13 mouse cellular contexts compared by ENCODE assay signal in the genomic region with DNA sequence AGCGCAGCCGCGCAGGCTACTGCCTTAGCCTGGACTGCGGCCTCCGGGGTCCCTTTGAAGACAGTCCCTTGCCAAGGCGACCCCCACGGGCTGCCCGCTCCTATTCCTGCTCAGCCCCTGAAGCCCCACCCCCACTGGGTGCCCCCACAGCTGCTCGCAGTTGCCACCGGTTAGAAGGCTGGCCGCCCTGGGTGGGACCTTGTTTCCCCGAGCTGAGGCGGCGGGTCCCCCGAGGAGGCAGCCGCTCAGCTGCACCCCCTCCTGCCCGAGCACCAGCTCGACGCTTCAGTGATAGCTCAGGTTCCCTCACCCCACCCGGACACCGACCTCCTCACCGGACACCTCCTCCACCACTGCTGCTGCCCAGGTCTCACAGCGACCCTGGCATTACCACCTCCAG. TPM values are rescaled to one million over a fixed set of nuclear protein-coding genes. Genes with fewer than 3 reads are reported as not detected.
DNase-seq lines count a peak whose midpoint lies in the region; ATAC-seq and TF ChIP-seq lines count a peak whose summit lies in the region.
"Had no signal": no experiment of that assay in that cellular context is flagged by ENCODE, and none has a peak within 500 bp of the region (broad histone marks: within the 10 kb centered on the region; RNA-seq: fewer than 3 reads in every experiment).

No protein-coding gene starts in this region.

- H3K9ac ChIP-seq in embryonic facial prominence, embryonic 12.5 days = 0 out of 2 replicates have a peak overlapping the region, but pooled peaks have one; percentile 12
- H3K9ac ChIP-seq in kidney, embryonic 16.5 days (replicated peaks; ENCODE audit: low read length) = peak overlapping the region; percentile 52
- H3K9ac ChIP-seq: hindbrain, embryonic 14.5 days had no signal

- H3K4me1 ChIP-seq in embryonic facial prominence, embryonic 12.5 days = peaks cover 25% of the 10 kb centered on the region
- peaks cover 55% of the 10 kb centered on the region for H3K4me1 ChIP-seq in embryonic facial prominence, embryonic 10.5 days
- peaks cover 53% of the 10 kb centered on the region for H3K4me1 ChIP-seq in kidney, embryonic 16.5 days (ENCODE audit: insufficient read depth, low read length)

- no peak overlapping the region for H3K4me3 ChIP-seq in embryonic facial prominence, embryonic 12.5 days
- no peak overlapping the region for H3K4me3 ChIP-seq in embryonic facial prominence, embryonic 10.5 days
- no peak overlapping the region for H3K4me3 ChIP-seq in kidney, embryonic 16.5 days (ENCODE audit: low read length)
- H3K4me3 ChIP-seq in layer of hippocampus, adult 2 months = no peak overlapping the region
- H3K4me3 ChIP-seq: erythroblast, embryonic 14.5 days had no signal

- peaks cover 4% of the 10 kb centered on the region; the same call in 1 of the 2 replicates for H3K27me3 ChIP-seq in embryonic facial prominence, embryonic 12.5 days
- peaks cover 21% of the 10 kb centered on the region for H3K27me3 ChIP-seq in embryonic facial prominence, embryonic 10.5 days (replicated peaks; ENCODE audit: low read depth, poor library complexity, severe bottlenecking)
- no peaks in the 10 kb centered on the region for H3K27me3 ChIP-seq in kidney, embryonic 16.5 days (ENCODE audit: insufficient read depth, low read length)

- no peak for TF ChIP-seq CTCF in layer of hippocampus, adult 2 months (conservative IDR thresholded peaks at IDR 0.05)

- no peak for ATAC-seq in embryonic facial prominence, embryonic 12.5 days (ENCODE audit: insufficient number of reproducible peaks, insufficient read depth, low FRiP score, low TSS enrichment)
- ATAC-seq in kidney, embryonic 16.5 days (ENCODE audit: low FRiP score, low TSS enrichment) = no peak

- 35% methylated on average over 23 of the region's 23 CpGs for WGBS in embryonic facial prominence, embryonic 12.5 days
- WGBS in embryonic facial prominence, embryonic 10.5 days = 34% methylated on average over 23 of the region's 23 CpGs
- 31% methylated on average over 23 of the region's 23 CpGs for WGBS in kidney, embryonic 16.5 days

- no peak overlapping the region for H3K27ac ChIP-seq in embryonic facial prominence, embryonic 12.5 days
- H3K27ac ChIP-seq in embryonic facial prominence, embryonic 10.5 days (replicated peaks) = no peak overlapping the region
- H3K27ac ChIP-seq in kidney, embryonic 16.5 days (ENCODE audit: low read length) = 0 out of 2 replicates have a peak overlapping the region, but pooled peaks have one; percentile 37
- no peak overlapping the region for H3K27ac ChIP-seq in layer of hippocampus, adult 2 months
- H3K27ac ChIP-seq: hindbrain, embryonic 14.5 days had no signal

- H3K4me2 ChIP-seq in embryonic facial prominence, embryonic 12.5 days (replicated peaks) = no peak overlapping the region
- peak overlapping the region; percentile 33 for H3K4me2 ChIP-seq in kidney, embryonic 16.5 days (replicated peaks; ENCODE audit: low read depth, low read length)
- H3K4me2 ChIP-seq: hindbrain, embryonic 14.5 days had no signal

- no peak for DNase-seq in embryonic facial prominence, embryonic 10.5 days (ENCODE audit: low spot score)
- no peak for DNase-seq in kidney, postnatal 4 days
- peak; percentile 20 for DNase-seq in urinary bladder, adult 2 months (ENCODE audit: low spot score)
- DNase-seq in urinary bladder, postnatal 36 days (ENCODE audit: low spot score in 2 of 2) = no peak
- no peak for DNase-seq in layer of hippocampus, adult 2 months (ENCODE audit: low spot score in 2 of 2)
- no peak for DNase-seq in cerebellum, postnatal 25 days
- DNase-seq: cerebellum, adult 9-10 months; gastrocnemius, postnatal 36 days; right cerebral cortex, adult 18-20 months had no signal

- H3K36me3 ChIP-seq in embryonic facial prominence, embryonic 12.5 days = peaks cover 22% of the 10 kb centered on the region
- peaks cover 29% of the 10 kb centered on the region for H3K36me3 ChIP-seq in embryonic facial prominence, embryonic 10.5 days (replicated peaks)
- H3K36me3 ChIP-seq in kidney, embryonic 16.5 days (ENCODE audit: insufficient read depth, low read length) = peaks cover 5% of the 10 kb centered on the region; the same call in 1 of the 2 replicates

- H3K9me3 ChIP-seq in embryonic facial prominence, embryonic 12.5 days = no peaks in the 10 kb centered on the region
- no peaks in the 10 kb centered on the region for H3K9me3 ChIP-seq in embryonic facial prominence, embryonic 10.5 days
- H3K9me3 ChIP-seq in kidney, embryonic 16.5 days (ENCODE audit: low read length) = no peaks in the 10 kb centered on the region

RNA-seq across cellular contexts. Expression of a gene that starts 4.3 kb away (rescaled TPM):
- 30.9 and 37.2 TPM in 2 replicates for polyA plus RNA-seq in embryonic facial prominence, embryonic 12.5 days (2016; fragmentation: Nextera tagmentation; extraction: Ambion mirVana)
- 29.0 and 30.8 TPM in 2 replicates for polyA plus RNA-seq in embryonic facial prominence, embryonic 10.5 days (2016; fragmentation: Nextera tagmentation; extraction: Ambion mirVana)
- 43.6 and 51.2 TPM in 2 replicates for polyA plus RNA-seq in kidney, embryonic 16.5 days (2015; fragmentation: Nextera tagmentation; extraction: Ambion mirVana)
- polyA plus RNA-seq in urinary bladder, adult 2 months (2012; rRNA removed) = 32.9 and 42.3 TPM in 2 replicates
- 10 to 100 TPM; 61.6 to 61.7 TPM for total RNA-seq in layer of hippocampus, adult 2 months (2021)

RNA-seq across cellular contexts. Expression of a gene that starts 9.9 kb away (rescaled TPM):
- polyA plus RNA-seq in embryonic facial prominence, embryonic 12.5 days (2016; fragmentation: Nextera tagmentation; extraction: Ambion mirVana) = 108 and 109 TPM in 2 replicates
- polyA plus RNA-seq in embryonic facial prominence, embryonic 10.5 days (2016; fragmentation: Nextera tagmentation; extraction: Ambion mirVana) = 108 and 117 TPM in 2 replicates
- 140 TPM in 2 replicates for polyA plus RNA-seq in kidney, embryonic 16.5 days (2015; fragmentation: Nextera tagmentation; extraction: Ambion mirVana)
- 69.8 and 72.3 TPM in 2 replicates for polyA plus RNA-seq in urinary bladder, adult 2 months (2012; rRNA removed)
- 10 to 100 TPM; 67.1 to 69.0 TPM for total RNA-seq in layer of hippocampus, adult 2 months (2021)

RNA-seq across cellular contexts. Expression of a gene that starts 15.5 kb away (rescaled TPM):
- 33.2 and 34.9 TPM in 2 replicates for polyA plus RNA-seq in embryonic facial prominence, embryonic 12.5 days (2016; fragmentation: Nextera tagmentation; extraction: Ambion mirVana)
- polyA plus RNA-seq in embryonic facial prominence, embryonic 10.5 days (2016; fragmentation: Nextera tagmentation; extraction: Ambion mirVana) = 33.8 and 33.9 TPM in 2 replicates
- polyA plus RNA-seq in kidney, embryonic 16.5 days (2015; fragmentation: Nextera tagmentation; extraction: Ambion mirVana) = 54.9 and 56.1 TPM in 2 replicates
- 58.7 and 60.8 TPM in 2 replicates for polyA plus RNA-seq in urinary bladder, adult 2 months (2012; rRNA removed)
- total RNA-seq in layer of hippocampus, adult 2 months (2021) = 10 to 100 TPM; 55.7 to 67.9 TPM

RNA-seq across cellular contexts. Expression of a gene that starts 22.6 kb away (rescaled TPM):
- polyA plus RNA-seq in embryonic facial prominence, embryonic 12.5 days (2016; fragmentation: Nextera tagmentation; extraction: Ambion mirVana) = 51.3 and 52.6 TPM in 2 replicates
- polyA plus RNA-seq in embryonic facial prominence, embryonic 10.5 days (2016; fragmentation: Nextera tagmentation; extraction: Ambion mirVana) = 33.6 and 36.2 TPM in 2 replicates
- polyA plus RNA-seq in kidney, embryonic 16.5 days (2015; fragmentation: Nextera tagmentation; extraction: Ambion mirVana) = 29.1 and 30.6 TPM in 2 replicates
- 73.9 and 89.8 TPM in 2 replicates for polyA plus RNA-seq in urinary bladder, adult 2 months (2012; rRNA removed)
- 10 to 100 TPM; 47.8 to 56.1 TPM for total RNA-seq in layer of hippocampus, adult 2 months (2021)

RNA-seq across cellular contexts. Expression of a gene that starts 27.2 kb away (rescaled TPM):
- 3.9 and 4.4 TPM in 2 replicates for polyA plus RNA-seq in embryonic facial prominence, embryonic 12.5 days (2016; fragmentation: Nextera tagmentation; extraction: Ambion mirVana)
- 3.5 and 3.6 TPM in 2 replicates for polyA plus RNA-seq in embryonic facial prominence, embryonic 10.5 days (2016; fragmentation: Nextera tagmentation; extraction: Ambion mirVana)
- 1.8 and 2.0 TPM in 2 replicates for polyA plus RNA-seq in kidney, embryonic 16.5 days (2015; fragmentation: Nextera tagmentation; extraction: Ambion mirVana)
- polyA plus RNA-seq in urinary bladder, adult 2 months (2012; rRNA removed) = 0.44 and 0.49 TPM in 2 replicates
- total RNA-seq in layer of hippocampus, adult 2 months (2021) = 10 to 100 TPM; 10.2 to 13.3 TPM
